Mouse (Mus musculus): ENCODE results near the gene U90926. TPM values are rescaled to one million over a fixed set of nuclear protein-coding genes. Genes with fewer than 3 reads are reported as not detected.

The U90926 gene
- polyA plus RNA-seq, 1 experiment from 2014 or later: not detected

GRCm38 (mm10) chr5:92188881-92189483 lies 26.2 kb downstream of the U90926 start:
- H3K27ac ChIP-seq (replicated peaks; ENCODE audit: low read depth, low read length): no peak overlapping the region
- no peak overlapping the region for H3K9ac ChIP-seq (replicated peaks; ENCODE audit: low read length)
- no peak overlapping the region for H3K4me2 ChIP-seq (ENCODE audit: low read depth, low read length)
- H3K9me3 ChIP-seq (replicated peaks; ENCODE audit: control insufficient read depth, low read length): no peaks in the 10 kb centered on the region
- no peak for DNase-seq (ENCODE audit: low spot score)
- H3K36me3 ChIP-seq (replicated peaks; ENCODE audit: control insufficient read depth, insufficient read depth, low read depth, low read length): peaks cover 6% of the 10 kb centered on the region
- H3K4me1 ChIP-seq (ENCODE audit: control insufficient read depth, insufficient read depth, low read length): no peaks in the 10 kb centered on the region
- no peaks in the 10 kb centered on the region for H3K27me3 ChIP-seq (ENCODE audit: control insufficient read depth, insufficient read depth, low read length)
- 95% methylated on average over 7 of the region's 7 CpGs for WGBS
- ATAC-seq (replicated peaks; ENCODE audit: insufficient number of reproducible peaks, low FRiP score, low TSS enrichment, low read depth): no peak
- H3K4me3 ChIP-seq (ENCODE audit: low read depth, low read length): no peak overlapping the region

GRCm38 (mm10) chr5:92183071-92183830 lies 32.0 kb downstream of the U90926 start:
- Histone ChIP-seq H3K4me2 (ENCODE audit: low read depth, low read length) (no peak overlapping the region), H3K27me3 (ENCODE audit: control insufficient read depth, insufficient read depth, low read length) (no peaks in the 10 kb centered on the region), H3K9me3 (replicated peaks; ENCODE audit: control insufficient read depth, low read length) (no peaks in the 10 kb centered on the region), H3K27ac (replicated peaks; ENCODE audit: low read depth, low read length) (no peak overlapping the region), H3K9ac (replicated peaks; ENCODE audit: low read length) (no peak overlapping the region), H3K36me3 (replicated peaks; ENCODE audit: control insufficient read depth, insufficient read depth, low read depth, low read length) (peaks cover 4% of the 10 kb centered on the region), H3K4me1 (ENCODE audit: control insufficient read depth, insufficient read depth, low read length) (no peaks in the 10 kb centered on the region), H3K4me3 (ENCODE audit: low read depth, low read length) (no peak overlapping the region)
- no peak for DNase-seq (ENCODE audit: low spot score)
- ATAC-seq (replicated peaks; ENCODE audit: insufficient number of reproducible peaks, low FRiP score, low TSS enrichment, low read depth): no peak
- WGBS: 92% methylated on average over 8 of the region's 8 CpGs

GRCm38 (mm10) chr5:92165976-92166375 lies 49.2 kb downstream of the U90926 start:
- Histone ChIP-seq H3K27me3 (ENCODE audit: control insufficient read depth, insufficient read depth, low read length) (no peaks in the 10 kb centered on the region), H3K36me3 (replicated peaks; ENCODE audit: control insufficient read depth, insufficient read depth, low read depth, low read length) (no peaks in the 10 kb centered on the region; the same call in 1 of the 2 replicates), H3K9ac (replicated peaks; ENCODE audit: low read length) (no peak overlapping the region), H3K9me3 (replicated peaks; ENCODE audit: control insufficient read depth, low read length) (no peaks in the 10 kb centered on the region), H3K4me1 (ENCODE audit: control insufficient read depth, insufficient read depth, low read length) (no peaks in the 10 kb centered on the region), H3K4me3 (ENCODE audit: low read depth, low read length) (no peak overlapping the region), H3K4me2 (ENCODE audit: low read depth, low read length) (no peak overlapping the region), H3K27ac (replicated peaks; ENCODE audit: low read depth, low read length) (no peak overlapping the region)
- DNase-seq (ENCODE audit: low spot score) (no peak), ATAC-seq (replicated peaks; ENCODE audit: insufficient number of reproducible peaks, low FRiP score, low TSS enrichment, low read depth) (no peak)
- 86% methylated on average over 6 of the region's 6 CpGs for WGBS

Other genes with a start within 250 kb of the U90926 start
- gene Odaph, start 227.9 kb downstream of the U90926 start, polyA plus RNA-seq (2014; fragmentation: Nextera tagmentation; extraction: Ambion mirVana): not detected in 2 replicates
- gene Cdkl2, start 171.5 kb downstream of the U90926 start, polyA plus RNA-seq (2014; fragmentation: Nextera tagmentation; extraction: Ambion mirVana): 0.60 and 0.93 TPM in 2 replicates
- 275 and 289 TPM in 2 replicates for gene G3bp2, start 131.7 kb downstream of the U90926 start, polyA plus RNA-seq (2014; fragmentation: Nextera tagmentation; extraction: Ambion mirVana)
- gene Uso1, start 77.5 kb downstream of the U90926 start, polyA plus RNA-seq (2014; fragmentation: Nextera tagmentation; extraction: Ambion mirVana): 25.7 and 26.0 TPM in 2 replicates
- gene Ppef2, start 40.9 kb upstream of the U90926 start, polyA plus RNA-seq (2014; fragmentation: Nextera tagmentation; extraction: Ambion mirVana): 0.31 TPM in 1 of 2 replicates, not detected in the other
- gene Naaa, start 62.8 kb upstream of the U90926 start, polyA plus RNA-seq (2014; fragmentation: Nextera tagmentation; extraction: Ambion mirVana): 2.9 and 4.1 TPM in 2 replicates
- gene Sdad1, start 95.1 kb upstream of the U90926 start, polyA plus RNA-seq (2014; fragmentation: Nextera tagmentation; extraction: Ambion mirVana): 39.5 and 41.2 TPM in 2 replicates
- gene Cxcl9, start 112.7 kb upstream of the U90926 start, polyA plus RNA-seq (2014; fragmentation: Nextera tagmentation; extraction: Ambion mirVana): not detected in 2 replicates
- 1.4 and 2.6 TPM in 2 replicates for gene Art3, start 116.4 kb upstream of the U90926 start, polyA plus RNA-seq (2014; fragmentation: Nextera tagmentation; extraction: Ambion mirVana)
- gene Cxcl10, start 133.5 kb upstream of the U90926 start, polyA plus RNA-seq (2014; fragmentation: Nextera tagmentation; extraction: Ambion mirVana): 0.38 TPM in 1 of 2 replicates, not detected in the other
- gene Nup54, start 219.8 kb upstream of the U90926 start, polyA plus RNA-seq (2014; fragmentation: Nextera tagmentation; extraction: Ambion mirVana): 69.5 and 75.7 TPM in 2 replicates